Mouse (Mus musculus) heart, adult 2 months (tissue): Measurements from ENCODE around the gene Lrrfip1. TPM values are rescaled to one million over a fixed set of nuclear protein-coding genes. Genes with fewer than 3 reads are reported as not detected.

Experiments used
- DNase-seq, 2 experiments: peaks; one replicate each; pipeline ENCODE4 v3.0.0; 2021
- H3K27ac ChIP-seq: fragments of 200-600 bp; 2 replicates; pipeline ENCODE4 v1.8.1; 2022
- H3K27me3 ChIP-seq: fragments of 200-500 bp; 2 replicates; pipeline ENCODE4 v1.6.1; 2012; ENCODE audit warnings: mild to moderate bottlenecking, low read length, inconsistent platforms, mixed read lengths; ENCODE audit not compliant: control insufficient read depth, insufficient read depth
- H3K36me3 ChIP-seq: fragments of 200-500 bp; 2 replicates; pipeline ENCODE4 v1.6.1; 2012; ENCODE audit warnings: low read length, inconsistent platforms; ENCODE audit not compliant: control insufficient read depth, insufficient read depth
- H3K4me1 ChIP-seq: fragments of 200-500 bp; 2 replicates; pipeline ENCODE4 v1.6.1; 2011; ENCODE audit warnings: low read length; ENCODE audit not compliant: control insufficient read depth, insufficient read depth
- H3K4me3 ChIP-seq: fragments of 200-600 bp; 2 replicates; pipeline ENCODE4 v1.8.1; 2022
- H3K79me2 ChIP-seq: fragments of 200-500 bp; replicated peaks from 2 replicates; pipeline ENCODE4 v1.6.1; 2012; ENCODE audit warnings: mild to moderate bottlenecking, inconsistent platforms, low read length, moderate library complexity, mixed read lengths; ENCODE audit not compliant: control insufficient read depth, insufficient read depth
- H3K9ac ChIP-seq: fragments of 200-500 bp; 2 replicates; pipeline ENCODE4 v1.6.1; 2012; ENCODE audit warnings: low read depth, mild to moderate bottlenecking, control low read depth, inconsistent platforms, low read length, mixed read lengths
- CTCF ChIP-seq: fragments of 200-600 bp; IDR thresholded peaks from 2 replicates; pipeline ENCODE4 v1.8.1; 2022; ENCODE audit warnings: antibody characterized with exemption, mild to moderate bottlenecking, moderate library complexity
- EP300 ChIP-seq: fragments of 200-500 bp; IDR thresholded peaks from 2 replicates; pipeline ENCODE4 v1.6.1; 2011; ENCODE audit warnings: low read depth, low read length, control low read depth; ENCODE audit not compliant: insufficient read depth
- POLR2A ChIP-seq: fragments of 200-500 bp; IDR thresholded peaks from 2 replicates; pipeline ENCODE4 v1.6.1; 2011; ENCODE audit warnings: mild to moderate bottlenecking, low read depth, low read length, control low read depth; ENCODE audit not compliant: insufficient read depth
- WGBS: fragments of 180-500 bp; shearing (Covaris S2); methylation state at CpG from one replicate; pipeline ENCODE4 v1.1.7; 2018; 5-methylcytosine and 5-hydroxymethylcytosine counted together
- intact Hi-C: fragments of 180-260 bp; cut with DNase I; formaldehyde crosslinking; loops from one replicate; pipeline ENCODE4 v1.15.1; 2025
- polyA plus RNA-seq: library from polyadenylated mRNA; depleted of rRNA; stranded (reverse); fragments of >200 nt; gene quantifications from 2 replicates; pipeline ENCODE4 v1.2.3, GENCODE M21; 2012
- total RNA-seq, 2 experiments: library from RNA; stranded (reverse); gene quantifications; 2 replicates each; pipeline ENCODE4 v1.2.3; 2021

Lrrfip1 gene
- total and polyA plus RNA-seq, 3 experiments: 32.9 to 75.5 (median 63.5) TPM

GRCm38 (mm10) chr1:91006037-91006436, 7.5 kb downstream of the Lrrfip1 start:
- Histone ChIP-seq H3K36me3 (peaks cover 7% of the 10 kb centered on the region; the same call in 1 of the 2 replicates), H3K79me2 (peaks cover 7% of the 10 kb centered on the region), H3K27me3 (no peaks in the 10 kb centered on the region), H3K4me3 (no peak overlapping the region), H3K9ac (no peak overlapping the region), H3K4me1 (peaks cover 44% of the 10 kb centered on the region), H3K27ac (no peak overlapping the region)
- intact Hi-C loops: no loop called here
- no peak for DNase-seq
- WGBS: 56% methylated on average over 5 of the region's 5 CpGs
- no peak for TF ChIP-seq POLR2A
- no peak for TF ChIP-seq CTCF
- TF ChIP-seq EP300: no peak

GRCm38 (mm10) chr1:91006708-91007107, 8.2 kb downstream of the Lrrfip1 start:
- DNase-seq: no peak
- peak overlapping the region; percentile 20; the same call in 1 of the 2 replicates for H3K27ac ChIP-seq
- H3K4me3 ChIP-seq: no peak overlapping the region
- H3K36me3 ChIP-seq: peaks cover 5% of the 10 kb centered on the region; the same call in 1 of the 2 replicates
- H3K27me3 ChIP-seq: no peaks in the 10 kb centered on the region
- TF ChIP-seq CTCF (no peak), POLR2A (no peak)
- intact Hi-C loops: no loop called here
- no peak overlapping the region for H3K9ac ChIP-seq
- peaks cover 41% of the 10 kb centered on the region for H3K4me1 ChIP-seq
- WGBS: 71% methylated on average over 9 of the region's 9 CpGs
- H3K79me2 ChIP-seq: peaks cover 7% of the 10 kb centered on the region

- peaks cover 37% of the 10 kb centered on the region for H3K4me1 ChIP-seq
- WGBS: 79% methylated on average over 14 of the region's 14 CpGs
Measured at GRCm38 (mm10) chr1:91008147-91008682, 9.7 kb downstream of the Lrrfip1 start.

GRCm38 (mm10) chr1:91008746-91009145, 10.2 kb downstream of the Lrrfip1 start:
- peak overlapping the region; percentile 10; the same call in 1 of the 2 replicates for H3K9ac ChIP-seq
- peak overlapping the region; percentile 28; the same call in 1 of the 2 replicates for H3K27ac ChIP-seq
- H3K36me3 ChIP-seq: peaks cover 5% of the 10 kb centered on the region; the same call in 1 of the 2 replicates
- H3K27me3 ChIP-seq: no peaks in the 10 kb centered on the region
- peaks cover 36% of the 10 kb centered on the region for H3K4me1 ChIP-seq
- H3K4me3 ChIP-seq: no peak overlapping the region
- WGBS: 67% methylated on average over 9 of the region's 9 CpGs
- DNase-seq: peak in 1 of 2 experiments; percentile 14
- intact Hi-C loops: no loop called here
- TF ChIP-seq CTCF: no peak
- no peak for TF ChIP-seq EP300
- no peak for TF ChIP-seq POLR2A
- peaks cover 7% of the 10 kb centered on the region; the same call in 1 of the 2 replicates for H3K79me2 ChIP-seq

More at GRCm38 (mm10) chr1:91008147-91008682, 9.7 kb downstream of the Lrrfip1 start:
- Histone ChIP-seq H3K4me3 (no peak overlapping the region), H3K27ac (peak overlapping the region; percentile 28; the same call in 1 of the 2 replicates), H3K27me3 (no peaks in the 10 kb centered on the region), H3K79me2 (peaks cover 8% of the 10 kb centered on the region), H3K36me3 (peaks cover 5% of the 10 kb centered on the region; the same call in 1 of the 2 replicates), H3K9ac (peak overlapping the region; percentile 38)
- peak in 1 of 2 experiments; percentile 18 for DNase-seq
- intact Hi-C loops: no loop called here
- TF ChIP-seq CTCF (no peak), EP300 (no peak), POLR2A (no peak)

- intact Hi-C loops: no loop called here
- no peak overlapping the region for H3K9ac ChIP-seq
- H3K27ac ChIP-seq: no peak overlapping the region; the same call in 1 of the 2 replicates
- peaks cover 37% of the 10 kb centered on the region for H3K4me1 ChIP-seq
- TF ChIP-seq EP300: no peak
- TF ChIP-seq POLR2A: no peak
- no peak for TF ChIP-seq CTCF
- H3K36me3 ChIP-seq: peaks cover 4% of the 10 kb centered on the region; the same call in 1 of the 2 replicates
- WGBS: 51% methylated on average over 6 of the region's 6 CpGs
- peaks cover 7% of the 10 kb centered on the region; the same call in 1 of the 2 replicates for H3K79me2 ChIP-seq
- no peak overlapping the region for H3K4me3 ChIP-seq
- DNase-seq: peak in 1 of 2 experiments; percentile 32
- no peaks in the 10 kb centered on the region for H3K27me3 ChIP-seq
Measured at GRCm38 (mm10) chr1:91009266-91009665, 10.7 kb downstream of the Lrrfip1 start.

- Histone ChIP-seq H3K27ac (peak overlapping the region; percentile 57), H3K9ac (no peak overlapping the region), H3K36me3 (no peaks in the 10 kb centered on the region; the same call in 1 of the 2 replicates), H3K27me3 (no peaks in the 10 kb centered on the region), H3K4me1 (peaks cover 36% of the 10 kb centered on the region), H3K4me3 (no peak overlapping the region), H3K79me2 (peaks cover 7% of the 10 kb centered on the region; the same call in 1 of the 2 replicates)
- DNase-seq: peak in 1 of 2 experiments; percentile 17
- 0 out of 2 replicates have a peak, but pooled peaks have one; percentile 5 for TF ChIP-seq CTCF
- no peak for TF ChIP-seq EP300
- TF ChIP-seq POLR2A: no peak
- intact Hi-C loops: no loop called here
- 69% methylated on average over 7 of the region's 7 CpGs for WGBS
Measured at GRCm38 (mm10) chr1:91010216-91010615, 11.7 kb downstream of the Lrrfip1 start.
